Mouse (Mus musculus): ENCODE measurements around the gene Inpp5b.
"Not testable (repeated sequence)": the region's sequence is repeated elsewhere in the genome, so short reads cannot be mapped to it uniquely, and the experiment has no call there.

DNA sequence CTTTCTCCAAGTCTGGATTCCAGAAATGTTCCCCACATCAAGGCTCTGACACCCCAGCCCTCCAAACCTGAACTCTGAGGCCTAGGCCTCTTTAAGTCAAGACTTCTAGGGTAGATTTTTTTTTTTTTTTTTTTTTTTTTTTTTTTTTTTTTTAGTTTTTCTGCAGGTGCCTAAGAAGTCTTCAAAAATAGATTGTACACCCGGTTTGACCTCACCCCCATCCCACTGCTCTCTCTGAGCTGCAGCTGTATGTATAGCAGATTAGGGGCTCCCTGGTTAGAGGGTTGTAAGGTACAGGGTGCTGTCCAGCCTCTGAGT is 33.5 kb upstream of the Inpp5b start:
- not testable (repeated sequence) for TF ChIP-seq GATA2 (IDR thresholded peaks at IDR 0.05; ENCODE audit: borderline replicate concordance, low read depth, low read length); CTCF (IDR thresholded peaks at IDR 0.05; ENCODE audit: low read depth, low read length); GATA1 (IDR thresholded peaks at IDR 0.05; ENCODE audit: borderline replicate concordance, low read length); POLR2AphosphoS5 (IDR thresholded peaks at IDR 0.05; ENCODE audit: insufficient replicate concordance, low read depth, low read length)
